Mouse (Mus musculus): ENCODE measurements around the gene Gm10563.
"Not testable (repeated sequence)": the region's sequence is repeated elsewhere in the genome, so short reads cannot be mapped to it uniquely, and the experiment has no call there.

The Gm10563 gene

DNA sequence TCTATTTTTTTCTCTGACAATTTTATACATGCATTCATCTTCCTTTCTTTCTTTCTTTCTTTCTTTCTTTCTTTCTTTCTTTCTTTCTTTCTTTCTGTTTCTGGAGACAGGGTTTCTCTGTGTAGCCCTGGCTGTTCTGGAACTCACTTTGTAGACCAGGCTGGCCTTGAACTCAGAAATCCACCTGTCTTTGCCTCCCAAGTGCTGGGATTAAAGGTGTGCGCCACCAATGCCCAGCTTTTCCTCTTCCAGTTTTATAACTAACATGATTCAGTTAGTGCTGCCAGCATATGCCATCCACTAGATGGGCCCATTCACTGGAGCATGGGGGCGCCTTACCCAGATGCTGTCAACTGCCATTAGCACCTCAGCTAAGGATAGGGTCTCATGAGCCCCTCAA, at the start of gene Gm10563:
Gene Gm10563, minus strand, starts transcription at position 101 of the 400 bp plus-strand sequence.
- not testable (repeated sequence) for DNase-seq (ENCODE audit: low spot score in 2 of 2)

DNA sequence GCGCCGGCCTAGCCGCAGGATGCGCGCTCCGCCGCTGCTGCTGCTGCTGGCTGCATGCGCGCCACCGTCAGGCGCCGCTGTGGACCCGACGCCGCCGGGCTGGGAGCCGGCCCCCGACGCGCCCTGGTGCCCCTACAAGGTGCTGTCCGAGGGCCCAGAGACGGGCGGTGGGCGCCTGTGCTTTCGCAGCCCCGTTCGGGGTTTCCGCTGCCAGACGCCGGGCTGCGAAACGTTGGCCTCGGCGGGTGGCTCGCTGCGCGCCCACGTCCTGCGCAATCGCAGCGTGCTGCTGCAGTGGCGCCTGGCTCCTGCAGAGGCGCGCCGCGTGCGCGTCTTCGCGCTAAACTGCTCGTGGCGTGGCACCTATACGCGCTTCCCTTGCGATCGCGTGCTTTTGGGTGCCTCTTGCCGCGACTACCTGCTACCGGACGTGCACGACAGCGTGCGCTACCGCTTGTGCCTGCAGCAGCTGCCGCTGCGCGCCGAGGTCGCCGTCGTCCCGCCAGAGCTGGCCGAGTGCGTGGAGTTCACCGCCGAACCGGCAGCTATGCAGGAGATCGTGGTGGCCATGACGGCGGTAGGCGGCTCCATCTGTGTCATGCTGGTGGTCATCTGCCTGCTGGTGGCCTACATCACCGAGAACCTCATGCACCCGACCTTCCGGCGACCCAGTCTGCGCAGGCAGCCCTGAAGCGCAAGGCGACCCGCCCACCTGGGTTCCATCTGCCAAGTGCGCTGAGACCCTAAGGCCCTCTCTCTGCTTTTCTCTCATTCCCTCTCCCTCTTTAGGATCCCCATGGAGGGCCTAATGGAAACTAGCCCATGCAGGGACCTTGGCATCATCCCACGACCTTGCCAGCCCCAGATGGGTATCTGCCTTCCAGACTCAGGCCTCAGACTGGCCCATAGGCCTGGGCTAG, 49.5 kb upstream of the Gm10563 start:
- peak; percentile 72 for DNase-seq (ENCODE audit: low spot score in 2 of 2)

DNA sequence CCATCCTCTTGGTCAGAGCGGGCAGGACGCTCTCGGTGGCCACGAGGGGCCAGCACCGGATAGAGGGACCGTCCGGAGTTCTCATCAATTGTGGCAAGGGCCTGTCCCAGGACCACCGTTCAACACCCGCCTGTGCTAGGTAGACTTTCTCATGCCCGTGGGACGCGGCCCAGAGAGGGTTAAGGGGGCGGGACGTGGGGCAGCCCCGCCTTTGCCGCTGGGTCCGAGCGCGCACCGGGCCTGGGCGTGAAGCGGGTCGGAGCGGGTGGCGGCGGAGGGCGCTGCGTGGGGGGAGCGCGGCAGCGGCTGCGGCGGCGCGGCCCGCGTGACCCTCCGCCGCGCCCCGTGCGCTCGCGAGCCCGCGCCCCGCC, 48.9 kb upstream of the Gm10563 start, which contains the start of gene Fndc10:
Gene Fndc10, plus strand, starts transcription at position 232 of the 371 bp plus-strand sequence.
- peak; percentile 62 to 66 for DNase-seq (ENCODE audit: low spot score in 2 of 2)

DNA sequence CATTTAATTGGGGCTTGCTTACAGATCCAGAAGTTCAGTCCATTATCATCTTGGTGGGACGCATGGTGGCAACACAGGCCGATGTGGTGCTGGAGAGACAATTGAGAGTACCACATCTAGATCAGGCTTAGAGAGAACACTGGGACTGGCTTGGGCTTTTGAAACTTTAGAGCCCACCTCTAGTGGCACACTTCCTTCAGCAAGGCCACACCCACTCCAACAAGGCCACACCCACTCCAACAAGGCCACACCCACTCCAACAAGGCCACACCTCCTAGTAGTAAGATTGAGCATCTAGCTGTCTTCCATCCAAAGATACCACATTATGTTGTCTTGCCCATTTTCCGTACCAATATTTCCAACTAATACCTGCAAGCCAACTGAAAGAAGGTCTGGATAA, 47.2 kb upstream of the Gm10563 start:
- DNase-seq (ENCODE audit: low spot score in 2 of 2), result no peak

DNA sequence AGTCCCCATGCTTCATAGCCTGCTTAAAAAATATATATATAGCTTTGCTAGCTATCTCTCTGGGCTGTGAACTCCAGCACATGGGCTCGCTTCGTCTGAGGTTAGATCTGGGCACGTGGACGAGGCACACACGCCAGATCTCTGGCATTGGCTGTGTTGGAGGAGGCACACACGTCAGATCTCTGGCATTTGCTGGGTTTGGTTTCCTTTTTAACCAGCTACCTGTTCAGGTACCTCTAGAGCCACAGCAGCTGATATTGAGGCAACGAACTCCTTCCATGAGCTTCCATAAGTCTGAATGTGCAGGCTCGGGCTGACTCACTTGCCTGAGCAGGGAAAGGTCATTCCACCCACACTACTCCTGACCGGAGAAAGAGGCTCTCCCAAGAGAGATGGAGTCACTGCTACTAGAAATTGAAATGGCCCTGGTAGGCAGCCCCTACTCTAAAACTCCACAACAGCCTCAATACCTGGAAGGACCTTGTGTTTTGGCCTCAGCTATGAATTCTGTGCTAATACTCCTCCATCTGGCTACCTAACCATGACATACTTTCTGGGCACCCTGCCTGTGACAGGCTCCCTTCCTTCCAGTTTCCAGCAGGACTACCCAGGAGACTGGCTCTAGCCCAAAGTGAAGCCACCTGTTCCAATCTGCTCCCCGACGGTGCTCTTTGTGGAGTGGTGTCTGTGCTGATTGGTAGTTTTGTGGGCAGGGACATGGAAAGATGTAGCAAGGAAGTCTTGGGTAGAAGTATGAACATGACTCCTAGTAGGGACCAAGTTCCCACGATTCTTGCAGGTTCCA, 45.6 kb upstream of the Gm10563 start:
- DNase-seq (ENCODE audit: low spot score in 2 of 2), result no peak

DNA sequence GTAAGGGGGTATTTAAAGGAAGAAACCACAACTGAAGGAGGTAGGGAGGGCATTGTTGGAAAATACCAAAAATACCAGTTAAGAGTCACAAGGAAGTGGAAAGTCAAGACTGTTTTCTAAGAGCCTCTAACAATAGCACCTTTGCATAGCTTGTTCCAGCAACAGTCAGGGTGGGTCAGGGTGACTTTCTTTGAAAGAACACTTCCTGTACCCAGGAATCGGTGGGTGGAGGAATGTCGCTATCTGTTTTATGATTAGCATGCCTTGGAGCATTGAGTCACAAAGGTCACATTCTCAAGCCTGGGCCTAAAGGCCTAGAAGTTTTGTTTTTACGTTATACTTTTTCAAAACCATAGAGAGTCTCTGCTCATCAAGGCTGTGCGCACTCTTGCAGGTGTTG, 42.6 kb upstream of the Gm10563 start:
- not testable (repeated sequence) for DNase-seq (ENCODE audit: low spot score in 2 of 2)

DNA sequence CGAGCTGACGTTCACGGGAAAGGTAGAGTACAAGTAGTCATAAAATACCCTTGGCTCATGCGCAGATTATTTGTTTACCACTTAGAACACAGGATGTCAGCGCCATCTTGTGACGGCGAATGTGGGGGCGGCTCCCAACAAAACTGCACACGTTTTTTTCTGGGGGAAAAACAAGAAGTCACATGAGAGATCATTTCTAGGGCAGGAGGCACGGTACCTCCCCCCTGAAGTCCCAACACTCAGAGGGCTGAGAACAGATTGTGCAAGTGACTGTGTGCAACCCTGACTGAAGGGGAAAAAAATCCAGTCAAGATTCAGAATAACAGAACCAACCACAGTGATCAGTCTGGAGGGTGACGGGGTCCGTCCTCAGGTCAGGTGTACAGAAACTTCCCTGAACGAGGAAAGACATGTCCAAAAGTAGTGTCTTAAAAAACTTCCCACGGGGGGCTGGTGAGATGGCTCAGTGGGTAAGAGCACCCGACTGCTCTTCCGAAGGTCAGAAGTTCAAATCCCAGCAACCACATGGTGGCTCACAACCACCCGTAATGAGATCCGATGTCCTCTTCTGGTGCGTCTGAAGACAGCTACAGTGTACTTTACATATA, 38.6 kb upstream of the Gm10563 start:
- DNase-seq (ENCODE audit: low spot score in 2 of 2), result not testable (repeated sequence)

DNA sequence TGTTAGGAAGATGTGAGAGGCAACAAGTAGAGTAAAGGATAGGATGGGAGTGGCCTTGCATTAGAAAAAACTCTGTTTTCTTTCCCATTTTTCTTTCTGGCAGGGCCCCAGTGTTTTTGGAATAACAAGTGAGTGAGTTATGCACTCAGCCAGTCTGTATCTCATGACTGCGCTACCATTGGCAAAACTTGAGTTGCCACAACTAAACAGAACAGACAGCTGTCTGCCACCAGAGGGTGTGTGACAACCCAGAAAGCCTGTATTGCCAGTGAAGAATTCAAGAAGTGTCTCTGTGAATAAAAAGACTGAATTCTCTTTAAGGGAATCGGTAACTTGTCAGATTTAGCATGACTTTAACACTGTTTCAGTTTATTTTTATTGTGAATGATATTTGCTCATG, 30.8 kb upstream of the Gm10563 start:
- DNase-seq (ENCODE audit: low spot score in 2 of 2), result no peak

DNA sequence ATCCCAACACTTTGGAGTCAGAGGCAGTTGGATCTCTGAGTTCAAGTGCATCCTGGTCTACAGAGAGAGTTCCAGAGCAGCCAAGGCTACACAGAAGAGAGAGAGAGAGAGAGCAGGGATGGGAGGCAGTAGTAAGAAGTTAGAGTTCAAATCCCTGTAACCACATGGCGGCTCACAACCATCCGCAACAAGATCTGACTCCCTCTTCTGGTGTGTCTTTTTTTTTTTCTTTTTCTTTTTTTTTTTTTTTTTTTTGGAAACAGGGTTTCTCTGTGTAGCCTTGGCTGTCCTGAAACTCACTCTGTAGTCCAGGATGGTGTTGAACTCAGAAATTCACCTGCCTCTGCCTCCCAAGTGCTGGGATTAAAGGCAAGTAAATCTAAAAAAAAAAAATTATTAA, 26.9 kb upstream of the Gm10563 start:
- DNase-seq (ENCODE audit: low spot score in 2 of 2), result no peak

DNA sequence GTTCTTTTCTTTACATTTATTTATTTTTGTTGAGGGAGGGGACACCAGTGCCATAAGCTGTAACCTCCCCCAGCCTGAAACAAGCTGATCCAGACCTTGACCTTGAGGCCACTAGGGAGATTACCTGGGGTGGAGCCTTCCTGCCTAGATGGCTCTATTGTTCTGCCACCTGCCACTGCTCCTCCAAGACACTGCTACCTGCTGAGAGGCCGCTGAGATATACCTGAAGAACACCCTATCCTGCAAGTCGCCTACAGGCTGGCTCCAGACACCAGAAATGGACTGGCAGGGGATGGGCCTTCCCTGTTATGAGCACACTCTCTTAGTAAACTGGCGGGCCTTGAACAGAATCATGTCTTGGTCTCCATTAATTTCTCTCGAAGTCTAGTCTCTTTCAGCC, 25.0 kb upstream of the Gm10563 start:
- DNase-seq (ENCODE audit: low spot score in 2 of 2), result not testable (repeated sequence)

DNA sequence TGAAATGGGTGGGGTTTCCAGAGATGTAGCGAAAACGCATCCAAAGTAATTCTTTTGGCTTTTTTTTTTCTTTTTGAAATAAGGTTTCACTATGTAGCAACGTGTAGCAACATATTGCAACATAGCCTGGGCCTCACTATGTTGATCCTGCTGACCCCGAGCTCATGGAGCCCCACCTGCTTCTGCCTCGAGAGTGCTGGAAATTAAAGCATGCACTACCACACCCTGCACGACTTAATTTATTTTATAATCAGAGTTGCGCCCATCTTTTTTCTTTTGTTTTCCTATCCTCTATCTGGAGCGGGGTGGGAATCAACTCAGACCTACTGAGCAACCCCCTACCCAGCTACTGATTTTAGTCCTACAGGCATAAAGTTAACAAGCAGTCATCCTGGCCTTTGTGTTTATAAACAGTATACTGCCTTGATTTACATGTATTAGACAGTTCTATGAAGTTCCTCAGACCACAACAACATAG, 24.4 kb upstream of the Gm10563 start:
- no peak for DNase-seq (ENCODE audit: low spot score in 2 of 2)

DNA sequence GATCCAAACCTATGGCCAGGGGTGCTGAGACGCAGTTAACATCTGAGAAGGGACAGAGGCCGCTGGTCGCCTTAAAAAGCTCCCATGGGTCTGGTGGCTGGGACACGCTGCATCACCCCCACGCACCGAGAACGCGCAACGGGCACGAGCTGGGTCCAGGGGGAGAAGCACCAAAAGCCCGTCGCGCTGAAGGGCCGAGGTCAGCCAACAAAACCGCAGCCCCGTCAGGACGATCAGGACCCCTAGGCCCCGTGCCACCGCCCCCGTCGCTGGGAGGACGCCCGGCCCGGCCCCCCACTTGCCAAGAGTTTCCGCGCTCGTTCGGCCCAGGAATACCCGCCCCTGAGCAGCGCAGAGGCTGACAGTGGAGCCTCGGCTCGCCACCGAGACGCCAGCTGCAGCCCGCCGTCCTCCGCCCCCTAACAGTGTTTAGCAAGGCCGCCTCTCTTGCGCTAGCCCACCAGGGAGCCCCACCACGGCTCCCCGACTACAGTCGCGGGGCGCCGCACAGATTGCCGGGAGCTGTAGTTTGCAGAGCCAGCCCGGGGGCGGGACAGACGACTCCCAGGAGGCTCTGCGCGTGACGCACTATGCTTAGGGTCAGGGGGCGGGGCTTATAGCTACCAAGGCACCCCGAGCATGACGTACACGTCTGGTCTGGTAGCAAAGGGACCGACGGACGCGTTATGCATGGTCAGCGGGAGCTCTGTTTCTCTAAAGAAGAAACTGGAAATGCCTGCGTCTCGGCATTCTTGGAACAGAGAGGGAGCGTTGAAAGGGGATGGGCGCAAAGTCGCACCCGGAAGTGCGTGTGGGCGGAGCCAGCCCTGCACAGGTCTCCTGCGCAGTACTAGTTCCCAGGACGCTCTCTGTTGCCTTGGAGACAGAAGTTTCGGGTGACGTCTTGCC, 23.7 kb upstream of the Gm10563 start, which contains the start of gene Mib2:
Gene Mib2, minus strand, starts transcription at position 510 of the 909 bp plus-strand sequence.
- DNase-seq (ENCODE audit: low spot score in 2 of 2), result peak; percentile 95 to 96

DNA sequence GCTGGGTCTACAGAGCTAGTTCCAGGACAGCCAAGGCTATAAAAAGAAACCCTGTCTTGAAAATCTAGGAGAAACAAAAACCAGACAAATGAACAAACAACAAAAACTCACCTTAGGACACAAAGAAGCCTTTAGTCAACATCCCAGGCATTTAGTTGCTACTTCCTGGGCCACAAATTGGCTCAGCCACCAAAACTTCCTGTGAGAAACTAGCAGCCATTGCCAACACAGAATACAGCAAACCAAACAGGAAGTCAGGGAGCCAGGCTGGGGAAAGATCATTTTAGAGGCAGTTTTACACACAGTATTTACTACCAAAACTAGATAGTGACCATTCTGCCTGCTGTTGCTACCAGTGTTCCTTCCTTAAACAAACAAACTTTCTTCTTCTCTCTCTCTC, 21.7 kb upstream of the Gm10563 start:
- no peak for DNase-seq (ENCODE audit: low spot score in 2 of 2)

DNA sequence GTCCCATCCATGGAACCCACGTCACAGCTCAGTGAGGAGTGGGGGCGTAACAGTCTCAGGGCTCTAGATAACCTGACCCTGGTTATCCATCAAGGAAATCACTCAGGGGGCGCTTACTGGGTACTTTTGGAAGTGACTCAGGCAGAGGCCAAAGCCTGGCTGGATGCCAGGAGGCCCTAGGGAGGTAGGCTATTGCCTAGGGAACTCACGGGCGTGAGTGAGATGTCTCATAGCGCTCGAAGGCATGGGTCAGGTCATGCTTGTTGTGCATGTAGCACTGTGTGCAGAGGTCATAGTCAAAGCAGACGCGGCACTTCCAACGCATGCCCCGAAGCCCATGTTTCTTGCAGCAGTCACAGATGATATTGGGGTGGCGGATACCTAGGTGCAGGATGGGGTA, 15.4 kb upstream of the Gm10563 start:
- no peak for DNase-seq (ENCODE audit: low spot score in 2 of 2)

DNA sequence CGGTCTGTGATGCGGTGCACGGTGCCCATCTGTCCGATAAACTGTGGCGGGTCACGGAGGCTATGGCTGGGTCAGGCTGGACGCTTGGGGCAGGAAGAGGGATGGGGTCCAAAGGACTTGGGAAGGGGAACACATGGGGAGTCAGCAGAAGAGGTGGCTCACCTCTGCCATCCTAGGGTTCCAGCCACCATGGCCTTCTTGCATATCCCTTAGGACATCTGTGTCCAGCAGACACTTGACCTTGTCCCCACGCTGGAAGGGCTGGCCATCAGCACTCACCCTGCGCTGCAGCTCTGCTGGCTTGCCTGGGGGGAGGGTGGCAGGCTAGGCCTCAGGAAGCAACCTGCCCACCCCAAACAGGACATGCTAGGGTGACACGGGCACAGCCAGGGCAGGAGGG, 13.8 kb upstream of the Gm10563 start:
- no peak for DNase-seq (ENCODE audit: low spot score in 2 of 2)

DNA sequence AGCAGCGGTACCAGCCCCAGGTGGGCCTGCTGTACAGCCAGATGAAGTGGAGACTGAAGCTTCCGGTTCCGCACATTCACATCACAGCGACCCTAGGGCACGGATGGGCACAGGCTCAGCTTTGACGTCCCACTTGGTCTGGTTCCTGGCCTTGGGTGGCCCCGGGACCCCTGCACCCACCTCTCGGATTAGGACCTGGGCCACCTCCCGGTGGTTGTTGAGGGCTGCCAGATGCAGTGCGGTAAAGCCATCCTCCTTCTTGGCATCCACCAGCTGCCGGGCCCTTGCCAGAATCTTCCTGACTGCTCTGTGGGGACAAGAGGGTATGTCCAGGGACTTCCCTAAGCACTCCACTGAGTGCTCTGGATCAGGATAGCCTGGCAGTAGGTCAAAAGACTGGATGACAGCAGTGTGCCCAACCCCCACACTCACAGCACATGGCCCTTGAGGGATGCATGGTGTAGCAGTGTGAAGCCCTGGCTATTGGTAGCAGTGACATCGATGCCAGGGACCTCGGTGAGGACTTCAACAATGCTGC, 11.1 kb upstream of the Gm10563 start:
- no peak for DNase-seq (ENCODE audit: low spot score in 2 of 2)

DNA sequence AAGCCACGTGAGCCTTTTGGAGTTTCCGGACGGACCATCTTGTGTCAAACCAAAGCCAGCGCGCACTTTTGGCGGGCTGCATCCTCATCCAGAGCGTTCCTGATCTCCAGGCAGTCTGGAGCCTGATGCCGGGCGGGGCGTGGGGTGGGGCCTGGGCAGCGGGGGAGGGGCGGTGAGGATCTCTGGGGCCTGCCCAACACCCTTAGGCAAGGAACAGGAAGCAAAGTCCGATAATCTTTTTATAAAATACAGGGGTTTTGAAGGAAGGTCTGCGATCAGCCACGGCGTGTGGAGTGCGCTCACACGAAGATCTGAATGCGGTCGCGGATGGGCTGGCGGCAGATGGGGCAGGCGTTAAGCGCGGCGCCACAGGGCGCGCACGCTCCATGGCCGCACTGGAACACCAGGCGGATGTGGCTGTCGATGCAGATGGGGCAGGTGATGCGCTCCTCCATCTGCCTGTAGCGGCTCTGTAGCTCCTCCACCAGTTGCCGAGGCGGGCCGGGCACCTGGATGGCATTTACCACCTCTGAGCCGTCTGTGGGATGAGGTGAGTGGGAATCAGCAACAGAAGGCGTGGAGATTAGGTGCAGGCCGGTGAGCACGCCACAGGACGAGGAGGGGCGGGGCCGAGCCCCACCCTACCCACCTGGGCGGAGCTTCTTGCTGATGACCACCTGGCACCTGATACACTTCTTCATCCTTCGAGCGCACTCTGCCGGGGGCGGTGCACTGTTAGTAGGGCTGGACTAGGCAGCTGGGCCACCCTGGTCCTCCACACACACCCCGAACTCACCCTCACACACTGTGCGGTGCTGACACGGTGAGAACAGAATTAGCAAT, 9.5 kb upstream of the Gm10563 start:
- no peak for DNase-seq (ENCODE audit: low spot score in 2 of 2)

DNA sequence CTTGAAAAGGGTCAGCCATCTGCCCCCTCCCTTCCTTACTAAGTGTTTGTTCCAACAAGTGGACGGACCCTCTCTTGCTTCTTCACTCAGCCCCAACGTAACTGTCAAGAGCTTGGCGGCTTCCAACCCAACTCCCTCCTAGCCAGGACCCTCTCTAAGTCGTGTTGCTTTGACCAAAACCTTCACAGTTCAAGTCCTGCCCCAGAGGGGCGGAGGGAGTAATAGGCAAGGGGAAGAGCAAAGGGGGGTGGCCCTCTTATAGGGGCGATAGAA, 8.9 kb upstream of the Gm10563 start:
- DNase-seq (ENCODE audit: low spot score in 2 of 2), result no peak

DNA sequence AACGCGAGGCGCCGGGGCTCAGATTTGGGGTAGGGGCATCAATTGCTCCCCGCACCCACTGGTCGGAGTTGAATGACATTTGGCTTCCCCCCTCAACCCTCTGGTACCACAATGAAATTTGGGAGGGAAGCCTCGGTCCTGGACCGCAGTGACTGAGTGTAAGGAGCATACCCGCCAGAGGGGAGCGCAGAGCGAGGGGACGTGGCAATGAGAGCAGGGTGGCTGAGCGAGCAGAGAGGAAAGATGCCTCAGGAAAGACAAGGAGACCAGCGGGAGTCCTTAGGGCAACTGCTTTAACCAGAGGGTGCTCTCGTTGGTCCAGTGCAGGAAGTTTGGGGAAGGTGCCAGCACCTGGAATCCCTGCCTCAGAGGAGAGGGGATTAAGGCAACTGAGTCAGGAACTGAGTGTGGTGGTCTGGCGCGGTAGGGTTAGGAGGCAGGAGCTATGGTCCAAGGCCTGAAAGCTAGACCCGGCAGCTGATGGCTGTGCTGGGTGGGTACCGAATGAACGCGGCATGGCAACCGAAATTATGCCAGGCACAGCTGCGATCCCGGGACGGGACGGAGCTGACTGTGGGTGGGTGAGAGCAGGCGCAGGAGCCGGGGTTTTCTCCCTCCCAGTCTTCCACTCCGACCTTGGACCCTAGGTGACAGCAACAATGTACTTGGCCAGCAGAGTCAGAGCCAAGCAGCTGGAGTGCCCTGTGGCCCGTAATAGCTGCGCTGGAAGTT, 8.4 kb upstream of the Gm10563 start:
- no peak for DNase-seq (ENCODE audit: low spot score in 2 of 2)
